In the genomic region with DNA sequence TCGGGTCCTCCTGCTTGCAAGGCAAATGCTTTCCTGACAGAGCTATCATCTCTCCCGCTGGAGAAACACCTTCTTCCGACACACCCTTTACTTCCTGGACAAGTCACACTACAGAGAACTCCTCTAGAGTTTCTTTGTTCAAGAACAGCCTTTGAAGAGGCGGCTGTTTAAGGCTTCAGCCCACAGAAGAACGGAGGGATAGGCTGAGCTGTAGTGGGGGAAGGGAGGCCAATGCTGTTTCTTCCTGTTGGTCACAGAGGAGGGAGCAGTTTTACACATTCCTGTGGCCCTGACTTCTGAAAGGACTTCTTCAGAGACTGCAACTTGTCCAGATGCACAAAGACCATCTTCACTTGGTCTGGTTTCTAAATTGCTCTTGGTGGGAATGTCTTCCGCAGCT, we compare ENCODE assay signal across 9 mouse cellular contexts.
DNase-seq lines count a peak whose midpoint lies in the region; ATAC-seq and TF ChIP-seq lines count a peak whose summit lies in the region.
"Had no signal": no experiment of that assay in that cellular context is flagged by ENCODE, and none has a peak within 500 bp of the region (broad histone marks: within the 10 kb centered on the region; RNA-seq: fewer than 3 reads in every experiment).

No protein-coding gene starts in this region.

- no peak overlapping the region for H3K4me2 ChIP-seq in kidney, postnatal 0 days (ENCODE audit: low read length)
- H3K4me2 ChIP-seq: forebrain, embryonic 12.5 days; heart, embryonic 12.5 days had no signal

- no peak for ATAC-seq in kidney, postnatal 0 days (replicated peaks; ENCODE audit: low FRiP score, low read depth)

- H3K27me3 ChIP-seq in kidney, postnatal 0 days (ENCODE audit: insufficient read depth, low read length): no peaks in the 10 kb centered on the region
- H3K27me3 ChIP-seq: forebrain, embryonic 12.5 days; heart, embryonic 12.5 days had no signal

- DNase-seq in kidney, postnatal 0 days (ENCODE audit: low spot score): peak; percentile 27
- no peak for DNase-seq in kidney, adult 18-20 months
- DNase-seq in R1 (ENCODE audit: low read depth, low spot score): peak; percentile 99
- DNase-seq in embryo, embryonic 10 days (ENCODE audit: low spot score): peak; percentile 29
- peak; percentile 34 for DNase-seq in naive thymus-derived CD4-positive, alpha-beta T cell, adult 2 months (ENCODE audit: low read depth)
- no peak for DNase-seq in cerebellum, adult 9-10 months
- no peak for DNase-seq in urinary bladder, adult 18-20 months (ENCODE audit: low spot score in 2 of 2)

- no peak overlapping the region for H3K9ac ChIP-seq in kidney, postnatal 0 days (ENCODE audit: low read depth, low read length)
- H3K9ac ChIP-seq: forebrain, embryonic 12.5 days; heart, embryonic 12.5 days had no signal

- H3K27ac ChIP-seq in kidney, postnatal 0 days: no peak overlapping the region
- H3K27ac ChIP-seq: forebrain, embryonic 12.5 days had no signal

- H3K4me3 ChIP-seq in kidney, postnatal 0 days (replicated peaks; ENCODE audit: low read depth, low read length): no peak overlapping the region
- H3K4me3 ChIP-seq: forebrain, embryonic 12.5 days; heart, embryonic 12.5 days had no signal

- H3K4me1 ChIP-seq in kidney, postnatal 0 days (replicated peaks; ENCODE audit: insufficient read depth, low read length): no peaks in the 10 kb centered on the region
- H3K4me1 ChIP-seq: forebrain, embryonic 12.5 days had no signal

- H3K36me3 ChIP-seq in kidney, postnatal 0 days (ENCODE audit: insufficient read depth, low read length): no peaks in the 10 kb centered on the region
- H3K36me3 ChIP-seq: forebrain, embryonic 12.5 days; heart, embryonic 12.5 days had no signal

- no peak for TF ChIP-seq CTCF in kidney, postnatal 0 days (IDR thresholded peaks at IDR 0.05; ENCODE audit: low read depth)

- no peaks in the 10 kb centered on the region for H3K9me3 ChIP-seq in kidney, postnatal 0 days (replicated peaks; ENCODE audit: low read length)
- H3K9me3 ChIP-seq: forebrain, embryonic 12.5 days had no signal

- 48% methylated on average over 6 of the region's 6 CpGs for WGBS in kidney, postnatal 0 days

Comparison
In these comparisons a context has a peak if more than half of its experiments do, and no peak if none do; other contexts are left out.
1. DNase-seq: peak in kidney, postnatal 0 days (single experiment), R1 (single experiment), embryo, embryonic 10 days (single experiment) and naive thymus-derived CD4-positive, alpha-beta T cell, adult 2 months (single experiment); none in kidney, adult 18-20 months (single experiment), cerebellum, adult 9-10 months (single experiment) and urinary bladder, adult 18-20 months (0 of 2).